Mouse (Mus musculus) cerebellum, adult 2 months (tissue): ENCODE results near the gene Zfp692.

Experiments used
- CTCF ChIP-seq: fragments of 200-500 bp; IDR thresholded peaks from 2 replicates; pipeline ENCODE4 v1.5.1; 2011; ENCODE audit warnings: low read depth, mild to moderate bottlenecking, control low read depth, low read length, moderate library complexity, borderline replicate concordance; ENCODE audit not compliant: insufficient read depth
- POLR2A ChIP-seq: fragments of 200-500 bp; IDR thresholded peaks from 2 replicates; pipeline ENCODE4 v1.6.1; 2011; ENCODE audit warnings: low read length, control low read depth, borderline replicate concordance; ENCODE audit not compliant: insufficient read depth

DNA sequence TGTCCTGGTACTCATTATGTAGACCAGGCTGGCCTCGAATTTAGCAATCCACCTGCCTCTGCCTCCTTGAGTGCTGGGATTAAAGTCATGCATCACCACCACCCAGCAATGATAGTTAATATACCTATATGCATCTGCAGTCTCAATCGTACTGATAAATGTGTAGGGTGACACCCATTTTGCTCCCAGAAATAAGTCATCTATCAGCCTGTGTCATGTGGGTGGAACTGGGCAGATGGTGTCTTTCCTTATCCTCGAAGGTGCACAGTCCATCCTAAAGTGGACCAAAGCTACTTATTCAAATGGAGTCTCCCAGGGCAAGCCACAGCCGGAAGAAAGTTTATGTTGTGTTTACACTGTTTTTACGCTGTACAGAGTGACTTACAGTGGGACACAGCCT is 44.3 kb downstream of the Zfp692 start:
- TF ChIP-seq POLR2A (no peak), CTCF (no peak)
